Mouse (Mus musculus): Measurements from ENCODE around the gene Gm12184. TPM values are rescaled to one million over a fixed set of nuclear protein-coding genes. Genes with fewer than 3 reads are reported as not detected.

Gm12184 gene
- polyA plus RNA-seq, 1 experiment from 2014 or later: 4.5 TPM

DNA sequence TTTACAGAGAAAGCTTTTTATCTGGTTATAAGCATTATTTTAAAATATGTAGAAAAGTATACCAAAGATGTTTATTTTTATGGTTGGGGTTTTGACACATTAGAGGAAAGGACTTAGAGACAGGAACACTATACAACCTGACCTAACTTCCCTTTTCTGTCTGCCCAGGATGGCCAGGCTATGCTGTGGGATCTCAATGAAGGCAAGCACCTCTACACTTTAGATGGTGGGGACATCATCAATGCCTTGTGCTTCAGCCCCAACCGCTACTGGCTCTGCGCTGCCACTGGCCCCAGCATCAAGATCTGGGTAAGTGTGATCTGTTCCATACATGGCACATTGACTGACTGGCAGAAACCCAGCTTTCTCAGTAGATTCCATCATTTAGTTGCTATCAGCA, 22.5 kb downstream of the Gm12184 start:
- no peaks in the 10 kb centered on the region for H3K27me3 ChIP-seq (ENCODE audit: control insufficient read depth, insufficient read depth, low read length)
- DNase-seq (no peak), ATAC-seq (ENCODE audit: low FRiP score, low TSS enrichment) (no peak)
- no peak overlapping the region for H3K27ac ChIP-seq (replicated peaks; ENCODE audit: low read depth, low read length)
- no peak overlapping the region for H3K9ac ChIP-seq (replicated peaks; ENCODE audit: low read length)
- no peaks in the 10 kb centered on the region for H3K9me3 ChIP-seq (ENCODE audit: control insufficient read depth, low read length)
- peaks cover 75% of the 10 kb centered on the region for H3K36me3 ChIP-seq (ENCODE audit: control insufficient read depth, insufficient read depth, low read length)
- no peak overlapping the region for H3K4me2 ChIP-seq (ENCODE audit: low read length)
- H3K4me1 ChIP-seq (ENCODE audit: control insufficient read depth, insufficient read depth, low read length): peaks cover 20% of the 10 kb centered on the region
- no peak overlapping the region for H3K4me3 ChIP-seq (replicated peaks; ENCODE audit: low read depth, low read length)
- 98% methylated on average over 2 of the region's 2 CpGs for WGBS

GRCm38 (mm10) chr11:48801831-48802772, 24.4 kb downstream of the Gm12184 start:
- Histone ChIP-seq H3K4me2 (ENCODE audit: low read length) (peak overlapping the region; percentile 81), H3K27ac (replicated peaks; ENCODE audit: low read depth, low read length) (no peak overlapping the region), H3K4me3 (replicated peaks; ENCODE audit: low read depth, low read length) (peak overlapping the region; percentile 83; the same call in 1 of the 2 replicates), H3K4me1 (ENCODE audit: control insufficient read depth, insufficient read depth, low read length) (peaks cover 26% of the 10 kb centered on the region), H3K36me3 (ENCODE audit: control insufficient read depth, insufficient read depth, low read length) (peaks cover 56% of the 10 kb centered on the region), H3K9ac (replicated peaks; ENCODE audit: low read length) (peak overlapping the region; percentile 88), H3K9me3 (ENCODE audit: control insufficient read depth, low read length) (no peaks in the 10 kb centered on the region), H3K27me3 (ENCODE audit: control insufficient read depth, insufficient read depth, low read length) (no peaks in the 10 kb centered on the region)
- DNase-seq: no peak
- no peak for ATAC-seq (ENCODE audit: low FRiP score, low TSS enrichment)
- WGBS: 80% methylated on average over 17 of the region's 17 CpGs

DNA sequence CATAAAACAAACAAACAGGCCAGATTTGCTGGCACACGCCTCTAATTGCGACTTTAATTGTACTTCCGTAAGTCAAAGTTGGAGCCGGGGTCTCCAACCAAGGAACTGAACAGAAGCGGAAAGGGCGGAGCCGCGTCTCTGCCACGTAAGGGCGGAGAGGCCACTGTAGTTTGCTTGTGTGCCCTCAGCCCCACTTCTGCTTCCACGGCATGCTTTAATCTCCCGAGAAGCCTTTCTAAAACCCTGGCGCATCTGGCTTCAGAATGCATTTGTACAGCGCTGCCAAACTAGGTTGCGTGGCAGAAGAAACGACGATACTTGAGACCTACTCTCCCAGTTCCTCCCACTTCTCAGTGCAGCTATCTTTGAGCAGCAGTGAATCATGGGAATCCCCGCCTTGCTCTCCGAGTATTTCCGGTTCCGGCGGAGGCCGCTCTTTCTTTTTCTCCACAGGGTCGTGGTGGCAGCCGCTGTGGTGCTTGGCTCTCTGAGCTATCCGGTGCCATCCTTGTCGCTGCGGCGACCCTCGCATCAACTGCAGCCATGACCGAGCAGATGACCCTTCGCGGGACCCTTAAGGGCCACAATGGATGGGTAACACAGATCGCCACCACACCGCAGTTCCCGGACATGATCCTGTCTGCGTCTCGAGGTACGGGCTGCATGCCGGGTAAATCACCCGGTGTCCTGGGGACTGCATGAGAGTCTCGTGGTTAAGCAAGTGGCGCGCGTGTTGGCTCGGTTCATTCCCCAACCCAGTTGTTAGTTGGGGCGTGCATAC, 26.3 kb downstream of the Gm12184 start, which contains the start of gene Rack1:
Rack1 (plus strand) TSS at position 412 of the 781 bp plus-strand sequence.
- peaks cover 36% of the 10 kb centered on the region for H3K36me3 ChIP-seq (ENCODE audit: control insufficient read depth, insufficient read depth, low read length)
- H3K9me3 ChIP-seq (ENCODE audit: control insufficient read depth, low read length): no peaks in the 10 kb centered on the region
- H3K9ac ChIP-seq (replicated peaks; ENCODE audit: low read length): peak within 1 kb of the TSS; percentile 88
- H3K4me2 ChIP-seq (ENCODE audit: low read length): peak within 1 kb of the TSS; percentile 81
- H3K27me3 ChIP-seq (ENCODE audit: control insufficient read depth, insufficient read depth, low read length): no peaks in the 10 kb centered on the region
- DNase-seq (peak; percentile 95), ATAC-seq (ENCODE audit: low FRiP score, low TSS enrichment) (peak; percentile 91)
- H3K27ac ChIP-seq (replicated peaks; ENCODE audit: low read depth, low read length): peak within 1 kb of the TSS; percentile 93
- peak within 1 kb of the TSS; percentile 83 for H3K4me3 ChIP-seq (replicated peaks; ENCODE audit: low read depth, low read length)
- peaks cover 26% of the 10 kb centered on the region for H3K4me1 ChIP-seq (ENCODE audit: control insufficient read depth, insufficient read depth, low read length)
- WGBS: under 1% methylated on average over 47 of the region's 47 CpGs

- WGBS: 10% methylated on average over 18 of the region's 18 CpGs
- H3K4me1 ChIP-seq (ENCODE audit: control insufficient read depth, insufficient read depth, low read length): peaks cover 26% of the 10 kb centered on the region
- peaks cover 28% of the 10 kb centered on the region for H3K36me3 ChIP-seq (ENCODE audit: control insufficient read depth, insufficient read depth, low read length)
- ATAC-seq (ENCODE audit: low FRiP score, low TSS enrichment): peak; percentile 11
- no peaks in the 10 kb centered on the region for H3K27me3 ChIP-seq (ENCODE audit: control insufficient read depth, insufficient read depth, low read length)
- H3K27ac ChIP-seq (replicated peaks; ENCODE audit: low read depth, low read length): peak overlapping the region; percentile 93
- DNase-seq: no peak
- peak overlapping the region; percentile 83 for H3K4me3 ChIP-seq (replicated peaks; ENCODE audit: low read depth, low read length)
- H3K9me3 ChIP-seq (ENCODE audit: control insufficient read depth, low read length): no peaks in the 10 kb centered on the region
- peak overlapping the region; percentile 81 for H3K4me2 ChIP-seq (ENCODE audit: low read length)
- peak overlapping the region; percentile 88 for H3K9ac ChIP-seq (replicated peaks; ENCODE audit: low read length)
Observed at GRCm38 (mm10) chr11:48798984-48799920, 27.2 kb downstream of the Gm12184 start.

GRCm38 (mm10) chr11:48798308-48798707, 28.1 kb downstream of the Gm12184 start:
- WGBS: 72% methylated on average over 7 of the region's 7 CpGs
- no peak overlapping the region for H3K27ac ChIP-seq (replicated peaks; ENCODE audit: low read depth, low read length)
- H3K4me1 ChIP-seq (ENCODE audit: control insufficient read depth, insufficient read depth, low read length): peaks cover 26% of the 10 kb centered on the region
- H3K4me2 ChIP-seq (ENCODE audit: low read length): peak overlapping the region; percentile 81
- H3K27me3 ChIP-seq (ENCODE audit: control insufficient read depth, insufficient read depth, low read length): no peaks in the 10 kb centered on the region
- ATAC-seq (ENCODE audit: low FRiP score, low TSS enrichment): no peak
- H3K4me3 ChIP-seq (replicated peaks; ENCODE audit: low read depth, low read length): no peak overlapping the region
- no peak for DNase-seq
- no peak overlapping the region; the same call in 1 of the 2 replicates for H3K9ac ChIP-seq (replicated peaks; ENCODE audit: low read length)
- H3K36me3 ChIP-seq (ENCODE audit: control insufficient read depth, insufficient read depth, low read length): peaks cover 18% of the 10 kb centered on the region
- H3K9me3 ChIP-seq (ENCODE audit: control insufficient read depth, low read length): no peaks in the 10 kb centered on the region

DNA sequence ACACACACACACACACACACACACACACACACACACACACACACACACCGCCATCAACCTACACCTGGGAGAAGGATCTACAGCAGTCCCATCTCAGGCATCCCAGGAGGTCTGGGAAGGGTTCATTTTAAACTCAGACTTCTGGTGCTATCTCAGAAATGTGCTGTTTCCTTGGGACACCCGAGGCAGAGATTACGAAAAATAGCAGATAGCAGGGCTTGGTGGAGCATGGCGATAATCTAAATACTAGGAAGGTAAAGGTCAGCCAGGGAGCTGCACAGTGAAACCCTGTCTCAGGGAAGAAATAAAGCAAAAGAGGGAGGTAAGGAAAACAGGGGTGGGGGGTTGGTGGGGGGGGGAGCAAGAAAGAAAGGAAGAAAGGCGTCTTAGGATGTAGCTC, 29.2 kb downstream of the Gm12184 start:
- H3K27ac ChIP-seq (replicated peaks; ENCODE audit: low read depth, low read length): no peak overlapping the region
- DNase-seq (no peak), ATAC-seq (ENCODE audit: low FRiP score, low TSS enrichment) (no peak)
- no peak overlapping the region for H3K4me3 ChIP-seq (replicated peaks; ENCODE audit: low read depth, low read length)
- peaks cover 24% of the 10 kb centered on the region for H3K4me1 ChIP-seq (ENCODE audit: control insufficient read depth, insufficient read depth, low read length)
- H3K27me3 ChIP-seq (ENCODE audit: control insufficient read depth, insufficient read depth, low read length): no peaks in the 10 kb centered on the region
- WGBS: 87% methylated on average over 5 of the region's 5 CpGs
- H3K9me3 ChIP-seq (ENCODE audit: control insufficient read depth, low read length): no peaks in the 10 kb centered on the region
- no peak overlapping the region for H3K4me2 ChIP-seq (ENCODE audit: low read length)
- no peak overlapping the region for H3K9ac ChIP-seq (replicated peaks; ENCODE audit: low read length)
- peaks cover 8% of the 10 kb centered on the region for H3K36me3 ChIP-seq (ENCODE audit: control insufficient read depth, insufficient read depth, low read length)

DNA sequence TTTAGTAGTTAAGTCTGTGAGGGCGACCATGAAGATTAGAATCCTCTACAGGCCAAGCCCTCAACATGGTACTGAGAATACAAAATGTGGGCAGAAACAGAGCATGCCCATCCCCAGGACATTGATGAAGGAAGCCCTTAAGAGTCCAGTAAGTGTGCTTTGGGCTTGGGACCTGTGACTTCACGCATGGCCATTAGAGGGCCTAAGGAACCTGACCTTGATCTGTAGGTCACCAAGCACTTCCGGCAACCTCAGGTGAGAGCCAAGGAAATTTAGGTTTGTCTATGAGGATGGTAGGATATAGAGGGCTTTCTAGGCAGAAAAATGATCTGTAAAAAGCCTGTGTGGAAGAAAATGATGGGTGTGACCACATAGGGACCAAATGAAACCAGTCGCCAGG, 30.2 kb downstream of the Gm12184 start:
- Histone ChIP-seq H3K4me2 (ENCODE audit: low read length) (no peak overlapping the region), H3K27ac (replicated peaks; ENCODE audit: low read depth, low read length) (no peak overlapping the region), H3K9ac (replicated peaks; ENCODE audit: low read length) (no peak overlapping the region), H3K9me3 (ENCODE audit: control insufficient read depth, low read length) (no peaks in the 10 kb centered on the region), H3K36me3 (ENCODE audit: control insufficient read depth, insufficient read depth, low read length) (no peaks in the 10 kb centered on the region), H3K4me3 (replicated peaks; ENCODE audit: low read depth, low read length) (no peak overlapping the region), H3K27me3 (ENCODE audit: control insufficient read depth, insufficient read depth, low read length) (no peaks in the 10 kb centered on the region), H3K4me1 (ENCODE audit: control insufficient read depth, insufficient read depth, low read length) (peaks cover 14% of the 10 kb centered on the region)
- ATAC-seq (ENCODE audit: low FRiP score, low TSS enrichment) (no peak), DNase-seq (no peak)
- 81% methylated on average over 4 of the region's 4 CpGs for WGBS

GRCm38 (mm10) chr11:48795221-48795620, 31.2 kb downstream of the Gm12184 start:
- no peak overlapping the region for H3K4me3 ChIP-seq (replicated peaks; ENCODE audit: low read depth, low read length)
- no peak for ATAC-seq (ENCODE audit: low FRiP score, low TSS enrichment)
- no peak overlapping the region for H3K9ac ChIP-seq (replicated peaks; ENCODE audit: low read length)
- H3K4me2 ChIP-seq (ENCODE audit: low read length): no peak overlapping the region
- 89% methylated on average over 7 of the region's 7 CpGs for WGBS
- H3K4me1 ChIP-seq (ENCODE audit: control insufficient read depth, insufficient read depth, low read length): peaks cover 11% of the 10 kb centered on the region
- no peak overlapping the region for H3K27ac ChIP-seq (replicated peaks; ENCODE audit: low read depth, low read length)
- no peaks in the 10 kb centered on the region for H3K36me3 ChIP-seq (ENCODE audit: control insufficient read depth, insufficient read depth, low read length)
- H3K27me3 ChIP-seq (ENCODE audit: control insufficient read depth, insufficient read depth, low read length): no peaks in the 10 kb centered on the region
- H3K9me3 ChIP-seq (ENCODE audit: control insufficient read depth, low read length): no peaks in the 10 kb centered on the region
- DNase-seq: no peak
